Mouse (Mus musculus) limb, embryonic 14.5 days (tissue): ENCODE data around the gene Tjap1. TPM values are rescaled to one million over a fixed set of nuclear protein-coding genes. Genes with fewer than 3 reads are reported as not detected.

Experiments
- ATAC-seq: fragments of 200-750 bp; cut with Nextera tagmentation; 2 replicates; pipeline ENCODE4 v1.8.0; 2017; ENCODE audit warnings: low read depth, moderate number of reproducible peaks, moderate TSS enrichment; ENCODE audit not compliant: low FRiP score
- DNase-seq: peaks from one replicate; pipeline ENCODE4 v3.0.0-alpha.2; 2015; ENCODE audit warnings: low spot score
- H3K27ac ChIP-seq: fragments of 300-500 bp; sonication (generic); replicated peaks from 2 replicates; pipeline ENCODE4 v1.5.1; 2014; ENCODE audit warnings: low read depth, mild to moderate bottlenecking, low read length, moderate library complexity, mixed read lengths
- H3K27me3 ChIP-seq: fragments of 300-500 bp; sonication (generic); 2 replicates; pipeline ENCODE4 v1.6.1; 2014; ENCODE audit warnings: low read length, mixed read lengths; ENCODE audit not compliant: control insufficient read depth, insufficient read depth
- H3K36me3 ChIP-seq: fragments of 300-500 bp; sonication (generic); 2 replicates; pipeline ENCODE4 v1.6.1; 2014; ENCODE audit warnings: mild to moderate bottlenecking, low read length, moderate library complexity, mixed read lengths; ENCODE audit not compliant: control insufficient read depth, insufficient read depth
- H3K4me1 ChIP-seq: fragments of 300-500 bp; sonication (generic); 2 replicates; pipeline ENCODE4 v1.6.1; 2014; ENCODE audit warnings: antibody characterized with exemption, low read length, mixed read lengths; ENCODE audit not compliant: control insufficient read depth, insufficient read depth
- H3K4me2 ChIP-seq: fragments of 300-500 bp; sonication (generic); replicated peaks from 2 replicates; pipeline ENCODE4 v1.6.1; 2014; ENCODE audit warnings: low read depth, mild to moderate bottlenecking, low read length, moderate library complexity; ENCODE audit not compliant: severe bottlenecking
- H3K4me3 ChIP-seq: fragments of 300-500 bp; sonication (generic); replicated peaks from 2 replicates; pipeline ENCODE4 v1.5.1; 2014; ENCODE audit warnings: low read length
- H3K9ac ChIP-seq: fragments of 300-500 bp; sonication (generic); 2 replicates; pipeline ENCODE4 v1.6.1; 2014; ENCODE audit warnings: mild to moderate bottlenecking, low read depth, low read length, moderate library complexity; ENCODE audit not compliant: severe bottlenecking
- H3K9me3 ChIP-seq: fragments of 300-500 bp; sonication (generic); 2 replicates; pipeline ENCODE4 v1.6.1; 2016; ENCODE audit warnings: low read length; ENCODE audit not compliant: control insufficient read depth
- POLR2A ChIP-seq: fragments of 200-500 bp; IDR thresholded peaks from 2 replicates; pipeline ENCODE4 v1.8.0; 2012; ENCODE audit warnings: inconsistent platforms, mild to moderate bottlenecking, moderate library complexity, borderline replicate concordance; ENCODE audit not compliant: insufficient read depth, insufficient read length; ENCODE audit errors: extremely low read depth
- WGBS: fragments of 180-500 bp; shearing (Covaris S2); extraction: QIAGEN DNeasy Blood & Tissue Kit; methylation state at CpG from one replicate; pipeline ENCODE4 v1.1.7; 2014; 5-methylcytosine and 5-hydroxymethylcytosine counted together
- polyA plus RNA-seq, 2 experiments: library from polyadenylated mRNA; depleted of rRNA in 1 of 2; stranded (reverse) in 1 of 2; unstranded in 1 of 2; fragments of >200 nt; fragmentation: Nextera tagmentation in 1 of 2; extraction: Ambion mirVana in 1 of 2; gene quantifications; 2 replicates each; pipeline versions ENCODE4 v1.2.1 to v1.2.3; 2012 to 2014

Gene Tjap1
- polyA plus RNA-seq, 2 experiments, result 50.6 to 117 TPM

- H3K36me3 ChIP-seq, result peaks cover 68% of the 10 kb centered on the region
- no peak for TF ChIP-seq POLR2A
Observed at GRCm38 (mm10) chr17:46275506-46275905, 7.3 kb downstream of the Tjap1 start.

DNA sequence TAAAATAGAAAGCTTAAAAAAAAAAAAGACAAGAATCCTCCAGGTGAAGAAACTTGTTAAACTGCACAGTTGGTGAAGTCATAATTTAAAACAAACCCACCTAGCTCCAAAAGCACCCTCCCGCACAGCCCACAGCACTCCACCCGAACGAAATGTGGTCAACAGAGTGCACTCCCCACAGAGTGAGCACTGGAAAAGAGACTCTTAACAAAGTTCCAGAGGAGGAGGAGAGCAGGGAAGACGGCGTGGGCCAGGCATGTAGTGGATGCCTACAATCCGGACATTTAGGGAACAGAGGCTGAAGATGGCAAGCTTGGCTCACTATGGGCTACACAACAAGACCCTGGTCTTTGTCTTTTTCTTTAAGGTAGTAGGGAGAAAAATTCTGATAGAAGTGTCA is 7.8 kb downstream of the Tjap1 start:
- Histone ChIP-seq H3K27me3 (no peaks in the 10 kb centered on the region), H3K4me2 (no peak overlapping the region), H3K9ac (no peak overlapping the region), H3K9me3 (no peaks in the 10 kb centered on the region), H3K4me1 (peaks cover 21% of the 10 kb centered on the region), H3K36me3 (peaks cover 68% of the 10 kb centered on the region), H3K4me3 (no peak overlapping the region), H3K27ac (no peak overlapping the region)
- 74% methylated on average over 6 of the region's 6 CpGs for WGBS
- TF ChIP-seq POLR2A, result no peak
- DNase-seq, result no peak
- no peak for ATAC-seq

More at GRCm38 (mm10) chr17:46275506-46275905, 7.3 kb downstream of the Tjap1 start:
- no peak for DNase-seq
- no peak overlapping the region for H3K4me2 ChIP-seq
- no peaks in the 10 kb centered on the region for H3K27me3 ChIP-seq
- H3K27ac ChIP-seq, result no peak overlapping the region
- H3K4me1 ChIP-seq, result peaks cover 21% of the 10 kb centered on the region
- no peak for ATAC-seq
- H3K9me3 ChIP-seq, result no peaks in the 10 kb centered on the region
- no peak overlapping the region for H3K4me3 ChIP-seq
- WGBS, result 93% methylated on average over 10 of the region's 10 CpGs
- H3K9ac ChIP-seq, result no peak overlapping the region

DNA sequence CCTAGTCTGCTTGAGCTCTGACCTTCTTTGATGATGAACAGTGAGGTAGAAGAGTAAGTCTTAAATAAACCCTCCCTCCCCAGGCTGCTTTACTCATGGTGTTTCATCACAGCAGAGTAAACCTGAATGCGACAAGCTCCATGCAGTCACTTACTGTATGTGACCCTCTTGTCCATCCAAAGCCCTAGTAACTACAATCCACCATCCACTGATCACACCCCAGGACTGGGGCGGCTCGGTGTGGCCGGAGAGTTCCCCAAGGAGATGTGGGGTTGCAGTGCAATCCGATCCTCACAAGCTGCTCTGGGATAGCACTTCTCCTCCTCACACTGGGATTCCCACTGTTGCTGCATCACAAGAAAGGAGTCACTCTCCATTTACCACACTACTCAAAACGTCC is 8.4 kb downstream of the Tjap1 start:
- no peaks in the 10 kb centered on the region for H3K27me3 ChIP-seq
- no peak for TF ChIP-seq POLR2A
- no peaks in the 10 kb centered on the region for H3K9me3 ChIP-seq

GRCm38 (mm10) chr17:46273803-46274236 is 9.0 kb downstream of the Tjap1 start:
- DNase-seq (no peak), ATAC-seq (0 out of 2 replicates have a peak, but pooled peaks have one; percentile 9)
- peaks cover 68% of the 10 kb centered on the region for H3K36me3 ChIP-seq
- no peak overlapping the region for H3K4me3 ChIP-seq
- 60% methylated on average over 1 of the region's 1 CpGs for WGBS
- no peaks in the 10 kb centered on the region for H3K27me3 ChIP-seq
- H3K9me3 ChIP-seq, result no peaks in the 10 kb centered on the region
- no peak for TF ChIP-seq POLR2A
- no peak overlapping the region for H3K4me2 ChIP-seq
- no peak overlapping the region for H3K27ac ChIP-seq
- peaks cover 21% of the 10 kb centered on the region for H3K4me1 ChIP-seq
- H3K9ac ChIP-seq, result no peak overlapping the region

More for the DNA sequence above, 8.4 kb downstream of the Tjap1 start:
- ATAC-seq (no peak), DNase-seq (no peak)
- H3K4me3 ChIP-seq, result no peak overlapping the region
- H3K9ac ChIP-seq, result no peak overlapping the region
- no peak overlapping the region for H3K27ac ChIP-seq
- no peak overlapping the region for H3K4me2 ChIP-seq
- peaks cover 68% of the 10 kb centered on the region for H3K36me3 ChIP-seq
- peaks cover 21% of the 10 kb centered on the region for H3K4me1 ChIP-seq
- 65% methylated on average over 6 of the region's 6 CpGs for WGBS

- no peak overlapping the region for H3K4me2 ChIP-seq
- H3K9me3 ChIP-seq, result no peaks in the 10 kb centered on the region
- no peak for ATAC-seq
- no peaks in the 10 kb centered on the region for H3K27me3 ChIP-seq
- DNase-seq, result no peak
- H3K4me1 ChIP-seq, result peaks cover 14% of the 10 kb centered on the region; the same call in 1 of the 2 replicates
- peaks cover 65% of the 10 kb centered on the region for H3K36me3 ChIP-seq
- no peak overlapping the region for H3K4me3 ChIP-seq
- no peak overlapping the region for H3K9ac ChIP-seq
- TF ChIP-seq POLR2A, result no peak
- WGBS, result 89% methylated on average over 5 of the region's 5 CpGs
- no peak overlapping the region for H3K27ac ChIP-seq
Observed at GRCm38 (mm10) chr17:46272675-46273074, 10.2 kb downstream of the Tjap1 start.

DNA sequence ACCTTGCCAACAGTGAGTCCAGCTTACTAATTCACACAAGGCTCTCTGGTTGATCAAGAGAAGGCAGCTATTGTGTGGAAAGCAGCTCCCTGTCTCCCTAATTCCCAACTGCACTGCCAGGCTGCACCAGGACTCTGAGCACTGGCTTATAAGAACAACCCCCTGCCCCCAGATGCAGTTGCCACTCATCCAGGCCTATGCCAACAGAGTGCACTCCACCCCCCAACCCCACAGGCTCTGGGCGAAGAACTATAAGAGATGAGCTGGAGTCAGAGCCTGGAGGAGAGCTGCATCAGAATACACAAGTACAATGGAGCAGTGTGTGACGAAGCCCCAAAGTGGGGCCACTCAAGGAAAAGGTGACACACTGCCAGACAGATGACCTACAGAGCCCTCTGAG is 10.8 kb downstream of the Tjap1 start:
- Histone ChIP-seq H3K9me3 (no peaks in the 10 kb centered on the region), H3K27me3 (no peaks in the 10 kb centered on the region), H3K4me1 (peaks cover 8% of the 10 kb centered on the region; the same call in 1 of the 2 replicates), H3K36me3 (peaks cover 65% of the 10 kb centered on the region), H3K9ac (no peak overlapping the region), H3K27ac (no peak overlapping the region), H3K4me2 (no peak overlapping the region), H3K4me3 (no peak overlapping the region)
- WGBS, result 92% methylated on average over 2 of the region's 2 CpGs
- ATAC-seq (no peak), DNase-seq (no peak)
- no peak for TF ChIP-seq POLR2A
